Mouse (Mus musculus) stomach, embryonic 14.5 days (tissue): ENCODE measurements at regions not wholly inside any gene's neighbourhood (a gene's known extent, or its start where the extent isn't known, plus 50 kb on each side); places are given as distances from the start of the nearest gene placed in this dataset.

ENCODE experiments used
- ATAC-seq: fragments of 200-750 bp; cut with Nextera tagmentation; 2 replicates; pipeline ENCODE4 v1.8.0; 2017; ENCODE audit warnings: low read depth, moderate TSS enrichment; ENCODE audit not compliant: insufficient number of reproducible peaks, insufficient read depth, low FRiP score
- H3K27ac ChIP-seq: fragments of 300-500 bp; sonication (generic); 2 replicates; pipeline ENCODE4 v1.5.1; 2014; ENCODE audit warnings: mild to moderate bottlenecking, low read length, moderate library complexity, mixed read lengths
- H3K27me3 ChIP-seq: fragments of 300-500 bp; sonication (generic); 2 replicates; pipeline ENCODE4 v1.6.1; 2014; ENCODE audit warnings: low read length, control low read depth, mixed read lengths; ENCODE audit not compliant: control insufficient read depth, insufficient read depth
- H3K36me3 ChIP-seq: fragments of 300-500 bp; sonication (generic); 2 replicates; pipeline ENCODE4 v1.6.1; 2014; ENCODE audit warnings: mild to moderate bottlenecking, control low read depth, low read length, moderate library complexity, mixed read lengths; ENCODE audit not compliant: control insufficient read depth, insufficient read depth
- H3K4me1 ChIP-seq: fragments of 300-500 bp; sonication (generic); 2 replicates; pipeline ENCODE4 v1.6.1; 2014; ENCODE audit warnings: low read length, control low read depth, mixed read lengths; ENCODE audit not compliant: control insufficient read depth, insufficient read depth
- H3K4me2 ChIP-seq: fragments of 300-500 bp; sonication (generic); replicated peaks from 2 replicates; pipeline ENCODE4 v1.6.1; 2014; ENCODE audit warnings: low read depth, low read length, control low read depth
- H3K4me3 ChIP-seq: fragments of 300-500 bp; sonication (generic); 2 replicates; pipeline ENCODE4 v1.5.1; 2014; ENCODE audit warnings: low read depth, low read length, control low read depth
- H3K9ac ChIP-seq: fragments of 300-500 bp; sonication (generic); replicated peaks from 2 replicates; pipeline ENCODE4 v1.6.1; 2014; ENCODE audit warnings: low read depth, mild to moderate bottlenecking, control low read depth, low read length, moderate library complexity, mixed read lengths
- H3K9me3 ChIP-seq: fragments of 300-500 bp; sonication (generic); 2 replicates; pipeline ENCODE4 v1.6.1; 2016; ENCODE audit warnings: low read depth, low read length, control low read depth; ENCODE audit not compliant: control insufficient read depth
- WGBS: fragments of 180-500 bp; shearing (Covaris S2); extraction: QIAGEN DNeasy Blood & Tissue Kit; methylation state at CpG from one replicate; pipeline ENCODE4 v1.1.7; 2014; 5-methylcytosine and 5-hydroxymethylcytosine counted together

- 43% methylated on average over 3 of the region's 3 CpGs for WGBS
- no peaks in the 10 kb centered on the region for H3K4me1 ChIP-seq
- ATAC-seq: no peak
- H3K27ac ChIP-seq: no peak overlapping the region
- no peak overlapping the region for H3K9ac ChIP-seq
- no peak overlapping the region for H3K4me2 ChIP-seq
- no peaks in the 10 kb centered on the region for H3K36me3 ChIP-seq
- H3K9me3 ChIP-seq: no peaks in the 10 kb centered on the region
- no peaks in the 10 kb centered on the region for H3K27me3 ChIP-seq
- H3K4me3 ChIP-seq: no peak overlapping the region
Observed at GRCm38 (mm10) chr13:63649058-63649647, 75.8 kb upstream of the Ptch1 start.

- Histone ChIP-seq H3K4me1 (no peaks in the 10 kb centered on the region), H3K36me3 (no peaks in the 10 kb centered on the region), H3K27me3 (no peaks in the 10 kb centered on the region), H3K9ac (no peak overlapping the region), H3K4me3 (no peak overlapping the region), H3K9me3 (no peaks in the 10 kb centered on the region), H3K27ac (no peak overlapping the region), H3K4me2 (no peak overlapping the region)
- 84% methylated on average over 6 of the region's 6 CpGs for WGBS
- no peak for ATAC-seq
Observed at GRCm38 (mm10) chr13:63654514-63654913, 81.1 kb upstream of the Ptch1 start.

- Histone ChIP-seq H3K27me3 (no peaks in the 10 kb centered on the region), H3K4me3 (no peak overlapping the region), H3K4me2 (no peak overlapping the region), H3K9me3 (no peaks in the 10 kb centered on the region), H3K27ac (no peak overlapping the region), H3K9ac (no peak overlapping the region), H3K36me3 (no peaks in the 10 kb centered on the region), H3K4me1 (no peaks in the 10 kb centered on the region)
- no peak for ATAC-seq
- 88% methylated on average over 8 of the region's 8 CpGs for WGBS
Observed at GRCm38 (mm10) chr13:63657115-63657514, 83.7 kb upstream of the Ptch1 start.

- ATAC-seq: no peak
- H3K9me3 ChIP-seq: no peaks in the 10 kb centered on the region
- no peak overlapping the region for H3K4me2 ChIP-seq
- WGBS: 84% methylated on average over 7 of the region's 7 CpGs
- no peaks in the 10 kb centered on the region for H3K4me1 ChIP-seq
- no peak overlapping the region for H3K9ac ChIP-seq
- no peak overlapping the region for H3K27ac ChIP-seq
- no peaks in the 10 kb centered on the region for H3K27me3 ChIP-seq
- H3K36me3 ChIP-seq: no peaks in the 10 kb centered on the region
- no peak overlapping the region for H3K4me3 ChIP-seq
Observed at GRCm38 (mm10) chr13:63659412-63659811, 86.0 kb upstream of the Ptch1 start.

GRCm38 (mm10) chr13:63660431-63660830 lies 87.0 kb upstream of the Ptch1 start:
- H3K27me3 ChIP-seq: no peaks in the 10 kb centered on the region
- ATAC-seq: no peak
- no peaks in the 10 kb centered on the region for H3K9me3 ChIP-seq
- H3K36me3 ChIP-seq: no peaks in the 10 kb centered on the region
- WGBS: 74% methylated on average over 4 of the region's 4 CpGs
- no peak overlapping the region for H3K9ac ChIP-seq
- no peak overlapping the region for H3K4me3 ChIP-seq
- no peak overlapping the region for H3K4me2 ChIP-seq
- H3K27ac ChIP-seq: no peak overlapping the region
- H3K4me1 ChIP-seq: no peaks in the 10 kb centered on the region

- Histone ChIP-seq H3K9ac (no peak overlapping the region), H3K36me3 (no peaks in the 10 kb centered on the region), H3K4me2 (no peak overlapping the region), H3K4me1 (peaks cover 10% of the 10 kb centered on the region), H3K27me3 (no peaks in the 10 kb centered on the region), H3K27ac (no peak overlapping the region), H3K9me3 (no peaks in the 10 kb centered on the region), H3K4me3 (no peak overlapping the region)
- 26% methylated on average over 4 of the region's 4 CpGs for WGBS
- no peak for ATAC-seq
Observed at GRCm38 (mm10) chr13:63668576-63668975, 95.2 kb upstream of the Ptch1 start.

GRCm38 (mm10) chr13:63669031-63669430 lies 95.6 kb upstream of the Ptch1 start:
- H3K27me3 ChIP-seq: no peaks in the 10 kb centered on the region
- ATAC-seq: no peak
- H3K4me2 ChIP-seq: no peak overlapping the region
- H3K27ac ChIP-seq: no peak overlapping the region
- no peaks in the 10 kb centered on the region for H3K36me3 ChIP-seq
- no peak overlapping the region for H3K9ac ChIP-seq
- 20% methylated on average over 2 of the region's 2 CpGs for WGBS
- no peaks in the 10 kb centered on the region for H3K9me3 ChIP-seq
- H3K4me1 ChIP-seq: peaks cover 10% of the 10 kb centered on the region
- H3K4me3 ChIP-seq: no peak overlapping the region

- no peak for ATAC-seq
- no peak overlapping the region for H3K9ac ChIP-seq
- H3K27ac ChIP-seq: no peak overlapping the region
- no peak overlapping the region for H3K4me3 ChIP-seq
- no peaks in the 10 kb centered on the region for H3K9me3 ChIP-seq
- H3K4me2 ChIP-seq: no peak overlapping the region
- H3K36me3 ChIP-seq: no peaks in the 10 kb centered on the region
- no peaks in the 10 kb centered on the region for H3K27me3 ChIP-seq
- WGBS: 42% methylated on average over 4 of the region's 4 CpGs
- H3K4me1 ChIP-seq: peaks cover 10% of the 10 kb centered on the region
Observed at GRCm38 (mm10) chr13:63672425-63672824, 99.0 kb upstream of the Ptch1 start.

GRCm38 (mm10) chr13:63677696-63678095 lies 104.3 kb upstream of the Ptch1 start:
- H3K27ac ChIP-seq: no peak overlapping the region
- ATAC-seq: no peak
- H3K27me3 ChIP-seq: no peaks in the 10 kb centered on the region
- H3K4me1 ChIP-seq: no peaks in the 10 kb centered on the region
- WGBS: 56% methylated on average over 2 of the region's 2 CpGs
- no peak overlapping the region for H3K4me2 ChIP-seq
- no peaks in the 10 kb centered on the region for H3K36me3 ChIP-seq
- H3K9me3 ChIP-seq: no peaks in the 10 kb centered on the region
- no peak overlapping the region for H3K4me3 ChIP-seq
- no peak overlapping the region for H3K9ac ChIP-seq
